ENCODE assay signal across 17 mouse cellular contexts in genomic region chr19:9900696-9901095, GRCm38 (mm10). TPM values are rescaled to one million over a fixed set of nuclear protein-coding genes. Genes with fewer than 3 reads are reported as not detected.
DNase-seq lines count a peak whose midpoint lies in the region; ATAC-seq lines count a peak whose summit lies in the region.
"Not testable (repeated sequence)": the region's sequence is repeated elsewhere in the genome, so short reads cannot be mapped to it uniquely, and the experiment has no call there.
"Had no signal": no experiment of that assay in that cellular context is flagged by ENCODE, and none has a peak within 500 bp of the region (broad histone marks: within the 10 kb centered on the region; RNA-seq: fewer than 3 reads in every experiment).

No protein-coding gene starts in this region.

- H3K27me3 ChIP-seq in erythroblast, embryonic 14.5 days (ENCODE audit: control insufficient read depth); heart, embryonic 11.5 days (ENCODE audit: control insufficient read depth, insufficient read depth, low read length); hindbrain, embryonic 14.5 days (ENCODE audit: control insufficient read depth, insufficient read depth, low read length); liver, embryonic 15.5 days; neural tube, embryonic 13.5 days: not testable (repeated sequence)

- peaks cover 33% of the 10 kb centered on the region for H3K36me3 ChIP-seq in erythroblast, embryonic 14.5 days (ENCODE audit: control insufficient read depth)
- not testable (repeated sequence) for H3K36me3 ChIP-seq in heart, embryonic 11.5 days (ENCODE audit: control insufficient read depth, insufficient read depth, low read length); hindbrain, embryonic 14.5 days (replicated peaks; ENCODE audit: control insufficient read depth, insufficient read depth); neural tube, embryonic 13.5 days
- peaks cover 16% of the 10 kb centered on the region for H3K36me3 ChIP-seq in liver, embryonic 15.5 days (replicated peaks)

- peaks cover 46% of the 10 kb centered on the region for H3K4me1 ChIP-seq in erythroblast, embryonic 14.5 days (ENCODE audit: control insufficient read depth)
- H3K4me1 ChIP-seq in heart, embryonic 11.5 days (ENCODE audit: control insufficient read depth, insufficient read depth, low read length), result peaks cover 21% of the 10 kb centered on the region
- peaks cover 20% of the 10 kb centered on the region for H3K4me1 ChIP-seq in hindbrain, embryonic 14.5 days (replicated peaks; ENCODE audit: control insufficient read depth, insufficient read depth, low read length)
- peaks cover 40% of the 10 kb centered on the region for H3K4me1 ChIP-seq in liver, embryonic 15.5 days (replicated peaks)
- H3K4me1 ChIP-seq in neural tube, embryonic 13.5 days (replicated peaks), result peaks cover 32% of the 10 kb centered on the region

- WGBS in heart, embryonic 11.5 days (ENCODE audit: insufficient replicate concordance), result 88% methylated on average over 2 of the region's 2 CpGs
- 94% methylated on average over 2 of the region's 2 CpGs for WGBS in hindbrain, embryonic 14.5 days
- WGBS in liver, embryonic 15.5 days (ENCODE audit: insufficient replicate concordance), result 92% methylated on average over 2 of the region's 2 CpGs
- 97% methylated on average over 2 of the region's 2 CpGs for WGBS in neural tube, embryonic 13.5 days

- ATAC-seq in heart, embryonic 11.5 days (replicated peaks; ENCODE audit: insufficient number of reproducible peaks, low FRiP score, low TSS enrichment); hindbrain, embryonic 14.5 days (ENCODE audit: low FRiP score); liver, embryonic 15.5 days (ENCODE audit: insufficient read depth); neural tube, embryonic 13.5 days (ENCODE audit: low read depth): not testable (repeated sequence)

- H3K27ac ChIP-seq in heart, embryonic 11.5 days (ENCODE audit: low read depth, low read length); hindbrain, embryonic 14.5 days; neural tube, embryonic 13.5 days (replicated peaks): not testable (repeated sequence)
- peak overlapping the region; percentile 93 for H3K27ac ChIP-seq in liver, embryonic 15.5 days (replicated peaks)

- not testable (repeated sequence) for H3K9me3 ChIP-seq in erythroblast, embryonic 14.5 days (ENCODE audit: control insufficient read depth, low read length); heart, embryonic 11.5 days (replicated peaks; ENCODE audit: control insufficient read depth, low read length); hindbrain, embryonic 14.5 days (ENCODE audit: control insufficient read depth, low read length); liver, embryonic 15.5 days (replicated peaks); neural tube, embryonic 13.5 days

- H3K4me2 ChIP-seq in heart, embryonic 11.5 days, result peak overlapping the region; percentile 71
- not testable (repeated sequence) for H3K4me2 ChIP-seq in hindbrain, embryonic 14.5 days (replicated peaks); neural tube, embryonic 13.5 days
- peak overlapping the region; percentile 69 for H3K4me2 ChIP-seq in liver, embryonic 15.5 days

- H3K9ac ChIP-seq in heart, embryonic 11.5 days (ENCODE audit: low read depth, low read length); hindbrain, embryonic 14.5 days; liver, embryonic 15.5 days; neural tube, embryonic 13.5 days: not testable (repeated sequence)

- DNase-seq in c-Kit-negative CD71-positive TER-119-positive erythroid progenitor cells, embryonic 14.5 days (ENCODE audit: low read depth, low spot score), result peak; percentile 51
- not testable (repeated sequence) for DNase-seq in hindbrain, embryonic 14.5 days (ENCODE audit: low spot score)
- DNase-seq in liver, result peak; percentile 53

- peak overlapping the region; percentile 99 for H3K4me3 ChIP-seq in erythroblast, embryonic 14.5 days (replicated peaks)
- peak overlapping the region; percentile 95; the same call in 1 of the 2 replicates for H3K4me3 ChIP-seq in heart, embryonic 11.5 days (ENCODE audit: low read depth, low read length)
- H3K4me3 ChIP-seq in hindbrain, embryonic 14.5 days (replicated peaks; ENCODE audit: low read length), result peak overlapping the region; percentile 84; the same call in 1 of the 2 replicates
- peak overlapping the region; percentile 83 for H3K4me3 ChIP-seq in liver, embryonic 15.5 days (replicated peaks)
- 0 out of 2 replicates have a peak overlapping the region, but pooled peaks have one; percentile 85 for H3K4me3 ChIP-seq in neural tube, embryonic 13.5 days

RNA-seq across cellular contexts. Expression of gene Incenp, which starts 1.3 kb away (rescaled TPM):
- polyA plus RNA-seq in erythroblast, embryonic 14.5 days (2012), result 34.9 and 39.7 TPM in 2 replicates
- polyA plus RNA-seq in heart, embryonic 11.5 days (2014; fragmentation: Nextera tagmentation; extraction: Ambion mirVana), result 62.6 and 67.2 TPM in 2 replicates
- polyA plus RNA-seq in hindbrain, embryonic 14.5 days (2014; fragmentation: Nextera tagmentation; extraction: Ambion mirVana), result 18.9 and 22.6 TPM in 2 replicates
- 95.5 and 107 TPM in 2 replicates for polyA plus RNA-seq in liver, embryonic 15.5 days (2015; fragmentation: Nextera tagmentation; extraction: Ambion mirVana)
- 26.2 and 38.2 TPM in 2 replicates for polyA plus RNA-seq in neural tube, embryonic 13.5 days (2015; fragmentation: Nextera tagmentation; extraction: Ambion mirVana)

RNA-seq across cellular contexts. Expression of gene Scgb2a2, which starts 53.3 kb away (rescaled TPM):
- not detected in 2 replicates for polyA plus RNA-seq in erythroblast, embryonic 14.5 days (2012)
- not detected in 2 replicates for polyA plus RNA-seq in heart, embryonic 11.5 days (2014; fragmentation: Nextera tagmentation; extraction: Ambion mirVana)
- polyA plus RNA-seq in hindbrain, embryonic 14.5 days (2014; fragmentation: Nextera tagmentation; extraction: Ambion mirVana), result not detected in 2 replicates
- polyA plus RNA-seq in liver, embryonic 15.5 days (2015; fragmentation: Nextera tagmentation; extraction: Ambion mirVana), result not detected in 2 replicates
- not detected in 2 replicates for polyA plus RNA-seq in neural tube, embryonic 13.5 days (2015; fragmentation: Nextera tagmentation; extraction: Ambion mirVana)
- polyA plus RNA-seq: CD4-positive, CD25-positive, alpha-beta regulatory T cell, adult 4 months; embryonic facial prominence, embryonic 14.5 days; forebrain, embryonic 10.5 days; forebrain, embryonic 16.5 days; frontal cortex, adult 2 months; G1E; heart, adult 2 months; heart, embryonic 12.5 days; heart, postnatal 0 days; hindbrain, embryonic 12.5 days had no signal
